Mouse (Mus musculus): ENCODE data around the gene 1700013G24Rik. TPM values are rescaled to one million over a fixed set of nuclear protein-coding genes. Genes with fewer than 3 reads are reported as not detected.
A peak's percentile ranks its signal among the peaks of the same experiment; 100 is the strongest.

1700013G24Rik gene
- polyA plus RNA-seq, 1 experiment from 2014 or later, result not detected

DNA sequence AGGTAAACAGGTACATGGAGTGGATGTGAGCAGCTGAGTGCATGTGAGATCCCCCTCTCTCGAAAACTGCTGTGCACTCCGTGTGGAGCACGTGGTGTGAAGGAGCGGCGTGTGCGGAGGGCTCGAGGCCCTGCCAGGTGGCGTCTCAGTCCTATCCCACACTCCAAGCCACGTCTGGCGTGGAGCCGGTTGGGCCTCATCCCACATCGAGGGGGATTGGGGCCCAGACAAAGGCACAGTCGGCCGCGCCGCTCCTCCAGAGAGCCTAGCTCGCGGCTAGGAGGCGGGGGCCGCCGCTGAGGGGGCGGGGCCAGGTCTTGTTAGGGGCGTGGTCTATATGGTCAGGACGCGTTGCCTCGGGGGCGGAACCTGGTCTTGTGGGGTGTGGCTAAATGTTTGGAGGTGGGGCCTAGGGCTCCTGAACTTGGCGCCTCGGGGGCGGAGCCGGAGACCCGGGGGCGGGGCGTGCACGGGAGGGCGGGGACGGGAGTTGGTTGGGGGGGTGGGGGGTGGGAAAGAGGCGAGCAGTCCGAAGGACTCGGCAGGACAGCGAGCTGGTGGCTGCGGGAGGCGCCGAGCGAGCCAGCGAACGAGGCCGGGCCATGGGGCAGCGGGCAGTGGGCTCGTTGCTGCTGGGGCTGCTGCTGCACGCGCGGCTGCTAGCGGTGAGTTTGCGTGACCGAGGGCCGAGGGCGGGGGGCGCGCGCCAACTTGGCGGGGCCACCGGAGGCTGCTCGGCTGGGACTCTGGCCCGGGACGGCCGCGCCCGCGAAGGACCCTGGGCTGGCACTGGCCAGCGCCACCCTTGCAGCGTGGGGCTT is 15.4 kb downstream of the 1700013G24Rik start, which contains the start of gene Hspg2:
Gene Hspg2, plus strand, starts transcription at position 510 of the 821 bp plus-strand sequence.
- DNase-seq (ENCODE audit: low spot score) (peak; percentile 99), ATAC-seq (ENCODE audit: low FRiP score, low TSS enrichment) (peak; percentile 87)
- no peaks in the 10 kb centered on the region for H3K27me3 ChIP-seq (ENCODE audit: control insufficient read depth, insufficient read depth, low read length)
- TF ChIP-seq CTCF (IDR thresholded peaks at IDR 0.05; ENCODE audit: low read depth) (peak; percentile 37), EP300 (optimal IDR thresholded peaks at IDR 0.05) (no peak)
- WGBS, result under 1% methylated on average over 58 of the region's 72 CpGs
- H3K9me3 ChIP-seq (ENCODE audit: control insufficient read depth, low read length), result no peaks in the 10 kb centered on the region
- peaks cover 15% of the 10 kb centered on the region for H3K4me1 ChIP-seq (replicated peaks; ENCODE audit: control insufficient read depth, insufficient read depth)
- H3K4me2 ChIP-seq (replicated peaks; ENCODE audit: low read depth), result peak within 1 kb of the TSS; percentile 84
- H3K9ac ChIP-seq (ENCODE audit: low read length), result peak within 1 kb of the TSS; percentile 86
- peak within 1 kb of the TSS; percentile 89 for H3K27ac ChIP-seq (replicated peaks)
- no peaks in the 10 kb centered on the region for H3K36me3 ChIP-seq (ENCODE audit: control insufficient read depth, insufficient read depth, low read length)
- peak within 1 kb of the TSS; percentile 79 for H3K4me3 ChIP-seq (ENCODE audit: low read depth, low read length)

GRCm38 (mm10) chr4:137469081-137469844 is 16.2 kb downstream of the 1700013G24Rik start:
- no peaks in the 10 kb centered on the region for H3K36me3 ChIP-seq (ENCODE audit: control insufficient read depth, insufficient read depth, low read length)
- no peaks in the 10 kb centered on the region for H3K27me3 ChIP-seq (ENCODE audit: control insufficient read depth, insufficient read depth, low read length)
- peak overlapping the region; percentile 86 for H3K9ac ChIP-seq (ENCODE audit: low read length)
- no peaks in the 10 kb centered on the region for H3K9me3 ChIP-seq (ENCODE audit: control insufficient read depth, low read length)
- ATAC-seq (ENCODE audit: low FRiP score, low TSS enrichment) (no peak), DNase-seq (ENCODE audit: low spot score) (peak; percentile 30)
- H3K4me1 ChIP-seq (replicated peaks; ENCODE audit: control insufficient read depth, insufficient read depth), result peaks cover 23% of the 10 kb centered on the region
- peak overlapping the region; percentile 79 for H3K4me3 ChIP-seq (ENCODE audit: low read depth, low read length)
- peak overlapping the region; percentile 84 for H3K4me2 ChIP-seq (replicated peaks; ENCODE audit: low read depth)
- peak; percentile 12; the same call in 1 of the 2 replicates for TF ChIP-seq CTCF (IDR thresholded peaks at IDR 0.05; ENCODE audit: low read depth)
- no peak for TF ChIP-seq EP300 (optimal IDR thresholded peaks at IDR 0.05)
- peak overlapping the region; percentile 89 for H3K27ac ChIP-seq (replicated peaks)
- WGBS, result 4% methylated on average over 20 of the region's 20 CpGs

DNA sequence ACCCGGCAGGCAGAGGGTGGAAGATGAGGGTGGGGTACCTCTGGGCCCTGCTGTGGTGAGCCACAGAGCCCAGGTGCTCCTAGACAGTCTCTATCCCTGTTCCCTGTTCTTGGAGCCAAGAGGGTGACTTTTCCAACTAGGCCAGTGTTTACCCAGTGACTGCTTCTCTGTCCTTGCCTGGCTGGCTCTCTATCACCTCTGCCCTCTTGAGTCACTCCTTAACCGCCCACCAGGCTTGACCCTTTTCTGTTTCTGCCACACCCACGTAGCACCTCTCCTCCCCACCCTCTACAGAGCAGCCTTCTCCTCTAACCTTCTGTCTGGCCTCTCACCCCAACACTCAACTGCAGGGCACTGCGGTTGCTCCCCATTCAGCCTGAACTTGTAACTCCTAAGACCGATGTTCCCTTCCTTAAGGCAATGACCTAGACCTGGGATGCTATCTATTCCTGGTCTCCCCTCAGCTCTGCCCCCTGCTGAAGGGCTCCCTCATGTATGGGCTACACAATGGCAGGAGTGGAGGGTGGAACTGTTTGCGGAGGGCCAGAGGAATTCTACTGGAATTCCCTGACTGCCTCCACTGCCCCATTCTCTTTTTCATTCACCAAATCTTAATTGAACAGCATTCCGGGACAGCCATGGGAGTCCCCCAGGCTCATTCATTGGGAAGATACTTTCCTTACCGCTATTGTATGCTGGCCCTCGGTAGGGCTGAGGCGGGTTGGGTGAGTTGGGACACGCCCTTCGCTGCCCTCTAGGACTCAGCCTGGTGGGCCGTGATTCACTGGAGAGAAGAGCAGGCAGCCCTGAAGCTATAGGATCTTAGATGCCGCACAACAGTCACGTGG is 17.0 kb downstream of the 1700013G24Rik start:
- ATAC-seq (ENCODE audit: low FRiP score, low TSS enrichment), result peak; percentile 16; the same call in 1 of the 2 replicates
- Histone ChIP-seq H3K9ac (ENCODE audit: low read length) (peak overlapping the region; percentile 86), H3K27me3 (ENCODE audit: control insufficient read depth, insufficient read depth, low read length) (no peaks in the 10 kb centered on the region), H3K4me3 (ENCODE audit: low read depth, low read length) (peak overlapping the region; percentile 79), H3K4me1 (replicated peaks; ENCODE audit: control insufficient read depth, insufficient read depth) (peaks cover 24% of the 10 kb centered on the region), H3K4me2 (replicated peaks; ENCODE audit: low read depth) (peak overlapping the region; percentile 84), H3K9me3 (ENCODE audit: control insufficient read depth, low read length) (no peaks in the 10 kb centered on the region), H3K27ac (replicated peaks) (peak overlapping the region; percentile 89), H3K36me3 (ENCODE audit: control insufficient read depth, insufficient read depth, low read length) (no peaks in the 10 kb centered on the region)
- TF ChIP-seq CTCF (IDR thresholded peaks at IDR 0.05; ENCODE audit: low read depth) (peak; percentile 47), EP300 (optimal IDR thresholded peaks at IDR 0.05) (no peak)
- 30% methylated on average over 15 of the region's 15 CpGs for WGBS
- peak; percentile 39 for DNase-seq (ENCODE audit: low spot score)

DNA sequence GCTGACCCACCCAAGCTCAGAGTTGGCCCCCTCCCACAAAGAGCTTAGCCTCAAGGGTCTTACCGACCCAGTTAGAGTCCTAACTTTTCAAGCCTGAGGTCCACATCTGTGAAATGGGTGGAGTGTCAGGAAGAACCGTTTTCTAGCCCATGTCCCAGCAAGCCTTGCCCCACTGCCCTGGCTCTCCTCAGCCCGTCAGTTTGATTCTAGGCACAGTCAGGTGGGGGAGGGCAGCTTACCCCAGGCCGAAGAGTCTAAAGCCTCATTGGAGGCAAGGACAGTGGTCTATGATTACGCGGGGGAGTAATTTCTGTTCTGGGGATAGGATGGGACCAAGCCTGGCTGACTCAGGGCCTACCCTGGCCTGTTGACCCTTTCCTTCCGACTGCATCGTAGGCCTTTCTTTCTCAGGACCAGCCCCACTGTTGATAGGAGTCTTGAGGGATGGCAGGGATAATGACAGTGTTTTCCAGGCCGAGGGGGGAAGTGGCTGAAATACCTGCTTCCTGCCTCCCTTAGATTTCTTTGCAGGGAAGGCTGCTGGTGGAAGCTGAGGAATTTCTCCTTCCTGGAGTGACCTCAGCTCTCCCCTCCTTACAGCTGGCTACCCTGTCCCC is 17.7 kb downstream of the 1700013G24Rik start:
- H3K4me2 ChIP-seq (replicated peaks; ENCODE audit: low read depth), result peak overlapping the region; percentile 84
- peaks cover 24% of the 10 kb centered on the region for H3K4me1 ChIP-seq (replicated peaks; ENCODE audit: control insufficient read depth, insufficient read depth)
- ATAC-seq (ENCODE audit: low FRiP score, low TSS enrichment), result no peak
- H3K4me3 ChIP-seq (ENCODE audit: low read depth, low read length), result peak overlapping the region; percentile 79
- H3K36me3 ChIP-seq (ENCODE audit: control insufficient read depth, insufficient read depth, low read length), result no peaks in the 10 kb centered on the region
- WGBS, result 46% methylated on average over 9 of the region's 9 CpGs
- peak overlapping the region; percentile 41 for H3K9ac ChIP-seq (ENCODE audit: low read length)
- TF ChIP-seq CTCF (IDR thresholded peaks at IDR 0.05; ENCODE audit: low read depth) (no peak), EP300 (optimal IDR thresholded peaks at IDR 0.05) (no peak)
- peak overlapping the region; percentile 69; the same call in 1 of the 2 replicates for H3K27ac ChIP-seq (replicated peaks)
- no peaks in the 10 kb centered on the region for H3K9me3 ChIP-seq (ENCODE audit: control insufficient read depth, low read length)
- no peaks in the 10 kb centered on the region for H3K27me3 ChIP-seq (ENCODE audit: control insufficient read depth, insufficient read depth, low read length)
- no peak for DNase-seq (ENCODE audit: low spot score)

GRCm38 (mm10) chr4:137471326-137471725 is 18.2 kb downstream of the 1700013G24Rik start:
- peak overlapping the region; percentile 84 for H3K4me2 ChIP-seq (replicated peaks; ENCODE audit: low read depth)
- H3K9ac ChIP-seq (ENCODE audit: low read length), result peak overlapping the region; percentile 41
- TF ChIP-seq CTCF (IDR thresholded peaks at IDR 0.05; ENCODE audit: low read depth) (no peak), EP300 (optimal IDR thresholded peaks at IDR 0.05) (no peak)
- DNase-seq (ENCODE audit: low spot score) (no peak), ATAC-seq (ENCODE audit: low FRiP score, low TSS enrichment) (no peak)
- peaks cover 27% of the 10 kb centered on the region for H3K4me1 ChIP-seq (replicated peaks; ENCODE audit: control insufficient read depth, insufficient read depth)
- H3K4me3 ChIP-seq (ENCODE audit: low read depth, low read length), result peak overlapping the region; percentile 79; the same call in 1 of the 2 replicates
- no peaks in the 10 kb centered on the region for H3K36me3 ChIP-seq (ENCODE audit: control insufficient read depth, insufficient read depth, low read length)
- no peaks in the 10 kb centered on the region for H3K27me3 ChIP-seq (ENCODE audit: control insufficient read depth, insufficient read depth, low read length)
- 50% methylated on average over 8 of the region's 8 CpGs for WGBS
- H3K27ac ChIP-seq (replicated peaks), result peak overlapping the region; percentile 69; the same call in 1 of the 2 replicates
- H3K9me3 ChIP-seq (ENCODE audit: control insufficient read depth, low read length), result no peaks in the 10 kb centered on the region

Data from stomach, postnatal 0 days (tissue).